Mouse (Mus musculus) common myeloid progenitor, adult 5-6 weeks (primary cell): ENCODE measurements around the gene Mgea5. TPM values are rescaled to one million over a fixed set of nuclear protein-coding genes. Genes with fewer than 3 reads are reported as not detected.

Experiments used
- ATAC-seq: replicated peaks from 2 replicates; pipeline ENCODE4 v1.8.0; 2016; ENCODE audit warnings: low read depth, mild to moderate bottlenecking, moderate TSS enrichment, inconsistent platforms; ENCODE audit not compliant: poor library complexity, severe bottlenecking
- total RNA-seq: library from RNA; stranded (forward); fragments of 200-1000, 187-1606 nt; gene quantifications from 2 replicates; pipeline ENCODE4 v1.2.3, GENCODE M21; 2017

Mgea5 gene
- total RNA-seq, 1 experiment from 2014 or later: 182 TPM

DNA sequence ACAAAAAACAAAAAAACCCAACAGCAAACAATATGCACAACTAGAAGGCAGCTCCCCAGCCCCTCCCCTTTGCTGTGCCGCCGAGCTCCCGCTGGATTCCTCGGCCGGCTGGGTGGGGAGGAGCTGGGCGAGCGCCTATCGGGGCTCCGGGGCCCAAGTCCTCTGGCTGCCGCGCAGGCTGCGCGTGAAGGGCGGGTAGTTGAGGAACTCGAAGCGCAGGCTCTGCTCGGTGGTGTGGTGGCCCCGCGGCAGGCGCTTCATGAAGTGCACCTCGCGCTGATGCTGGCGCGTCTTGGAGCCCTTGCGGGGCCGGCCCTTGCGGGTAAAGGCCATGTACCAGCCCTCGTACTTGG lies 46.8 kb downstream of the Mgea5 start:
- ATAC-seq: peak; percentile 77

DNA sequence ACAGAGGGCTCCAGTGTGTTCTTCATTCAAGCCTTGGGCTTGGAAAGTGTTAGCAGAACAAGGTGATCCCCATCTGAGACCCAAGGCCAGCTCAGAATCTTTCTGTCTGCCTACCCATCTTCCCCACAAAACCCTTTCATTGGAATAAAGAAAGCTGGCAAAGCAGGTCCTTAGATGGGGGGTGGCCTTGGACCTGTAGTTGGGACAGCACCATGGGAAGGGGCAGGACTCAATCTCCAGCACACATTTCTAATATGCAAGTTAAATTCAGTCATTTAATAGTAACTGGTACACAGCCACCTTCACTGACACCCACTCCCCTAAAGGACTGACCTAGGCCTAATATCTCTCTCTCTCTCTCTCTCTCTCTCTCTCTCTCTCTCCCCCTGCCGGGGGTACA lies 47.4 kb downstream of the Mgea5 start:
- ATAC-seq: no peak

DNA sequence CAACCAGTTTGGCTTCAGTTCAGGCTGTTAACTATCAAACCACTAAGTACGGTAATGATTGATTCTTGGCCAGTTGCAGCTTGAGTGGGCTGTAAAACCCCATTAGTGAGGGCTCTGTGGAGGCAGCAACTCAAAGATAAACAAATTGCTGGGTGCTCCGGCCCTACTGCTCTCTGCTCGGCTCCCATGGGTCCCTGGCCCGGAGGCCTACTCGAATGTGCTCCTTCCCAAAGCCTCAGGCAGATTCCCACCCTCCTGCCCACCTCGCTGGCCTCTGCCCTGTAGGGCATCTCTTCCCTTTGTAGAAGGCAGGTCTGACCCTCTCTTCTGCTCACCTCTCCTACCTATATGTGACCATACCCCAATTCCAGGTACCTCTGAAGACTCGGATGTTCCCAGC lies 48.9 kb downstream of the Mgea5 start:
- ATAC-seq: no peak

DNA sequence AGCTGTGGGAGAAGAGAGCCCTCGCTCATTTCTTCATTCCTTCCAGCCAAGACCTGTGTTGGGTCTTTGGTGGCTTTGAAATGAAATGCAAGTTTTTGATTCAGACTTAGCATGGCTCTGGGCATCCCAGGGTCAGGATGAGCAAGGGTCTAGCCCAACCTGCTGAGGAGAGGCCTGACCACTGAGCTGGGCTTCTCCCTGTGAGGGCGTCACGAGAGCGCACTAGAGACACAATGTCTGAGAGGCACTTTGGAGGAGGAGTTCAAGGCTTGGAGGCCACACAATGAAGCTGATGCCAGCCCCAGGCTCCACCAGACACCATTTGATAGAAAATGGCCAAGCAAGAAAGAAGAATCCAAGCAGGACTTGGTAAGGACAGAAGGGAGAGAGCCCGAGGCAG lies 49.4 kb downstream of the Mgea5 start:
- ATAC-seq: no peak

DNA sequence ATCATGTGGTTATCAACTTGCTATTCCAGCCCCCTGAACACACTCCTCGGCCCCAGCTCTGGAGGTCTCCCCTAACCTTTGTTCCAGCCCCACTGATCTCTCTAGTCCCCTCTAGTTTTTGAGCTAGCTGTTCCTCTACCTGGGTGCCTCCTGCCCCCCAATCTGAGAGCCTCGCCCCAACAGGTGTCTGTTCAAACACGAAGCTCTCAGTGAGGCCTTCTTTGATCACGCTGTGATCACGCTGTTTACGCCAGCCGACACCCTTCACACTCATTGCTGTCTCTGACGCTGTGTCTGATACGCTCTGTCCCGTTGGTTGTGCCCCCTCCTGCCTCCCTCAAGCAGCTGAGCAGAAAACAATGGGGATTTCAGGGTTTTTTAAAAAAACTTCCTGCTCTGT lies 50.1 kb downstream of the Mgea5 start:
- no peak for ATAC-seq

DNA sequence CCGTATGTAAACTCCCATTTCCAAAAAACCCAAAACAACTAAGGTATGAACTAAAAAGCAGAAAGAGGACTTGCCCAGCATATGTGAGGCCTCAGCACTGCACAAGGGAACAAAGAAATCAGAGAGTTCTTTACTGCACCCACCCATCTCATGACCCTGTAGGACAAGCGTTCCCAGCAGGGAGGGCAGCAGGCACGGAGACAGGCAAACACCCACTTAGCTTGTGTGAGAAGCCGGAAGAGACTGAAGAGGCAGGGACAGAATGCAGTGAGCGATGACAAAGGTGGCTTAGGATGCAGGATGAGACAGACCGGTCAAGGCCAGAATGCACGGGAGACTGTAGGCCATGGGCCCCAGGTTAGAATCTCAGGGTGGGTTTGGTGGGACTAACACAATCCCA lies 52.0 kb downstream of the Mgea5 start:
- ATAC-seq: no peak

DNA sequence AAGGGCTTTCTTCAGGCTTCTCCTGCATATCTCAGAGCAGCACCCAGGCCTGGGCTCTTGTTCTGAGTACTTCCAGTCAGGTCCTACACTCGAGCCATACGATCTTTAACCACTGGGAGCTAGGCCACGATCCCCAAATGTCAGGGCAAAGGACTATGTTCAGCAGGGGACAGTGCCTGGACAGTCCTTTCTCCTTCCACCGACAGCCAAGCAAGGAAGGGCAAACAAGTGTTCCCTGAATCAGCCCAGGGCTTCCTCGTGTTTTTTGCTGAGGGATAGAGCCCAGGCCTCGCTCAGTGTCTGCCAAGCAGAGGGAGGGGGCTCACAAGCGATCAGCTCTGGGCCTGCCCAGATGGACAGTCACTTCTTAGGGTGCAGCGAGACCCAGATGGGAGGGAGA lies 53.6 kb downstream of the Mgea5 start:
- no peak for ATAC-seq

DNA sequence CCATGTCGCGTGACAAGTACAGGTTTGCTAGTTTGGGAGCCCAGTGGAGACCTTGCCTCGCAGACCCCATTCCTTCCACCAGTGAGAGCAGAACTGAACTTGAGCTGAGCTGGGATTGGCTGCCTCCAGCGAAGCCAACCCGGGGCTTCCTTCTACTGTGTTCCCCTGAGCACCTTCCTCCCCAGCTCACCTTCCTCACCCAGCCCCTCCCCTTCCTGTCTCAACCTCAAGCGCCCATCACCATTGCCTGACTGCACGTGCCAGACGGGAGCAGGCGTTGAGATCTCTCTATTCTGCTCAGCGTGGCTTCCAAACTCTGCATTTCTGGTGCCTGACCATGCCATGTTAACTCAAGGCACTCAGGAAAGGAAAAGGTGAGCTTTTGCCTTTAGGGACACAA lies 56.4 kb downstream of the Mgea5 start:
- no peak for ATAC-seq

DNA sequence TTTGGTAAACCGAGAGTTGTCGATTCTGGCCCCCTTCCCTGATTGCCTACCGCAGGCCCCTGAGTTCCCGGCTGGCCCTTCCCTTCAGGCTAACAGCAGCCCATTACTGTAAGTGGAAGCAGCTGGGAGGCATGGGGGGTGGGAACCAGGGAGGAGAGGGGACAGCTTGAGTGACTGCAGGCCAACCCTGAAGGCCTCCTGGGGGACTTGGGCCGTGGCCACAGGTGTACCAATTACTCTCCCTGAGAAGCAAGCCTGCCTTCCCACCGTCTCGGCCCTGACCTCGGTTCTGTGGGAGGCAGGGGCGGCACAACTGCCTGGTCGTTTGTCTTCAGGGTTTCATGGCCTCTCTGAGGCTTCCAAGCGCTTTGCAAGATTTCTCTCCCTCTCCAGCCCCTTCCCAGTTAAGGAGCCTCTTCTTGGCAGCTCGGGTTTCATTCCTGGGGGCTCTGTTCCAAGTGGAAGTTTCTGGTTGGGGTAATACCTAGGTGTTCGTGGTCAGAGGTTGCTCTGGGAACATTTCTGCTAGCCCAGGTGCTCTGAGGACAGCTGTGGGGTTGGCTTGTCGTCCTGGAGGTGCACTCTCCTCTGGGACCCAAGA lies 57.9 kb downstream of the Mgea5 start:
- no peak for ATAC-seq

DNA sequence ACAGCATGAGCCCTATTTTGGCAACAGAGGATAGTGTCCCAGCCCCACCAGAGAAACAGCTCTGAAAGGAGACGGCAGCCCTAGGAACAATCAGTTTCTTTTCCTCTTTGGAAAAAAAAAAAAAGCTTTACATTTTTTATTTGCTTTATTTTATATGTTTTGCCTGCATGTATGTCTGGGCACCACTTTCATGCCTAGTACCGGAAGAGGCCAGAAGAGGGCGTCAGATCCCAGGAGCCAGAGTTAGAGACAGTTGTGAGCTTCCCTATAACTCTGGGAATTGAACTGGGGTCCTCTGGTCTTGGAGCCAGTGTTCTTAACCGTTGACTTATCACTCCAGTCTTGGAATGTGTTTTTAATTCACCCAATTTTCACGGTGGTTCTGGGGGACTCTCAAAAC lies 61.4 kb downstream of the Mgea5 start:
- ATAC-seq: no peak

DNA sequence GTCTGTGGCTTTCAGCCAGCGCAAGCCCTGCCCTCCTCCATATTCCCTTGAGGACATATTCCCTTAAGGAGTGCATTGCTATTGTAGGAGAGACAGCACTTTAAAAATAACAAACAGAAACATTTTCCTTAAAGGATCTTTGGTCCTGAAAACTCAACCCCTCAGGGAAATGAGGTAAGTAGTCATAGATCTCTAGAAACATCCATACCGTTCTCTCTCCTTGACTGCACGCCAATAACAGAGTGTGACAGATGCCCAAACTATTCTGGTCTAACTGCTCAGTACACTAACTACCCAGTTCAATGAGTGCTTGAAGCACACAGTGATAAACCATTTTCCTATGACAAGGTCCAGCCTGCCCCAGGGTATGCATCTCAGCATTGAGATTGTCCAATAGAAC lies 65.4 kb downstream of the Mgea5 start:
- ATAC-seq: no peak

DNA sequence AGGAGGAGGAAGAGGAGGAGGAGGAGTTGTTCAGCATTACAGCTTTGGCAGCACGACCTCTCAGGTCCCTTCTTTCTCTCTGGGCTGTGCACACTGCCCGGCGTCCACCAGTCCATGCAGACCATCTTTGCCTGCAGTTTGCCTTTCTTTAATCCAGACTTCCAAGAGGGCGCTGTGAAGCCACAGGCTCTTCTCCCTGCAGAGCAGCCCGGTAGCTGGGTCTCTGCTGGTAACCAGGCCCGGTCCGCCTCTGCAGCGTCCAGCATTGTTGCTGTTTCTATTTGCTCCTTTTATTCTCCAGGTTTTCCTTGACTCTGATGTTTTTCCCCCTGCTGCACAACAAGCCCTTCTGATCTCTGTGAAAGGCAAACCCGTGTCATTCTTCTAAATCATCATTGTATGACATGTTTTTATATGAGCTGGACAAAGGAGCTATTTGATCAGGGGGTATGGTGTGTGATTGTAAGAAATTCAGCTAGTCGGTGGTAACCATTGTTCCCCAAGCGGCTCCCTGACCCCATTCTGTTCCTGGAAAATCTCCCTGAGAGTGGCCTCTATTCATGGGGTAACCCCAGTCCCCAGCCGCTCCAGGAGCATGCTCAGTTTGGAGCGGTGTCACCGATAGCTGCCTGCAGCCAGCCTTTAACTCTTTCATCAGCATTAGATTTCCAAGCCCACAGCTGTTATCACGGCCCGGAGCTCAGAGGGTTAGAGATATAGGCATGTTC lies 66.0 kb downstream of the Mgea5 start:
- ATAC-seq: no peak

DNA sequence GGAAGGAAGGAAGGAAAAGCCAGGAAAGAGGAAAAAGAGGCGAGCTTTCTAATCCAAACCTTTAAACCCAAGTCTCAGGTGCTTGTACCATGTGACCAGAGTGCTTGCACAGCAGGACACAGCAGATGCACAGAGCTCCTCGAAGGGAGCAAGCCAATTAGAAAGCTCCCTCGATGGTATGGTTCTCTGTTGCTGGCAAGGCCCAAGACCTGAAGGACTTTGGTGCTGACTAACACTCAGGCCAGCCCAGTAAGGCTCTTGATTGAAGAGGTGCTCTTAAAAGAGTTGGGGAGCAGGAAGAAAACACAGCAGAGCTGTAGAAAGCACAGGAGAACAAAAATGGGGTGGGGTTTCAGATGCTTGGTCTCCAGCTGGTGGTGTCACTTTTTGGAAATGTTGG lies 74.9 kb downstream of the Mgea5 start:
- ATAC-seq: no peak

Other genes with a start within 250 kb of the Mgea5 start
- 9.3 and 14.0 TPM in 2 replicates for gene Poll, start 223.3 kb downstream of the Mgea5 start, total RNA-seq
- 27.9 and 29.5 TPM in 2 replicates for gene Gm17018, start 223.2 kb downstream of the Mgea5 start, total RNA-seq
- gene Fbxw4, start 123.5 kb downstream of the Mgea5 start, total RNA-seq: 16.8 and 39.4 TPM in 2 replicates
- not detected in 2 replicates for gene Fgf8, start 40.9 kb downstream of the Mgea5 start, total RNA-seq
- 93.1 and 95.1 TPM in 2 replicates for gene Npm3, start 34.2 kb downstream of the Mgea5 start, total RNA-seq
- not detected in 2 replicates for gene Kcnip2, start 32.2 kb upstream of the Mgea5 start, total RNA-seq
- gene Armh3, start 214.7 kb upstream of the Mgea5 start, total RNA-seq: 7.4 and 9.5 TPM in 2 replicates
- 4.1 and 4.9 TPM in 2 replicates for gene Hps6, start 219.7 kb upstream of the Mgea5 start, total RNA-seq